Mouse (Mus musculus): Measurements from ENCODE around the gene Nudt15.
"Not testable (repeated sequence)": the region's sequence is repeated elsewhere in the genome, so short reads cannot be mapped to it uniquely, and the experiment has no call there.

The Nudt15 gene

GRCm38 (mm10) chr14:73548051-73548450, at the start of gene Nudt15:
Gene Nudt15 (minus strand): TSS chr14:73548242.
- no peak for DNase-seq (ENCODE audit: low spot score in 2 of 2)

DNA sequence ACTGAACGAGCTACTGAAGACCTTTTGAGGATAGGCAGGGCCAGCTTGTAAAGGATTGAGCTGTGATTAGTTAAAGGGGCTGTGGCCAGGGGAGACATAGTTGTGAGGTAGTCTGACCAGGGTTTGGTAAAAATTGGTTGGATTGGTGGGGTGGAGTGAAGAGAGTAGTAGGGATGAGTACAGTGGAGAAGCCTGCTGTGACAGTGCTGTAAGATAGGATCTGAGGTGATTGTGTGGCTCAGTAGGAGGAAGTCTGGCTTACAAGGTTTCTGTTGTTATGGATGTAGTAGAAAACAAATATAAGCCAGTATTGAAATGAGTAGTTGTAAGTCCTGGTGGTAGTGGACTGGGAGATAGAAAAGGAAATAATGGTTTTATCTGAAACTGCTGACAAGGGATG, 44.1 kb upstream of the Nudt15 start:
- no peak for DNase-seq (ENCODE audit: low spot score in 2 of 2)

DNA sequence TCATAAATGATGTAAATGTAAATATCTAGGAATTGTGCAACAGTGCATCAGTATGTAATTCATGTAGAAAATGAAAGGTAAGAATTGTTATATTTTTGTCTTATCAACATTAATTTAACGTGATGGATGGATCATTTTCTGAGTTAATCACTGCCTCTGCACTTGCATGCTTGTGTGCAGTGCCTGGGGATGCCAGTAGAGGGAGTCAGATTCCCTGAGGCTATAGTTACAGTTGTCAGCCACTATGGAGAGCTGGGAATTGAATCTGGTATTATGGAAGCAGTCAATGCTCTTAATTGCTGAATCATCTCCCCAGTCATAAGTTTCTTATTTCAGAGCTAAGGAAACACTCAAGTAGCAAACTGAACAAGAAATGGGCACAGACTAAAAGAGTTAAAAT, 40.0 kb upstream of the Nudt15 start:
- no peak for DNase-seq (ENCODE audit: low spot score in 2 of 2)

DNA sequence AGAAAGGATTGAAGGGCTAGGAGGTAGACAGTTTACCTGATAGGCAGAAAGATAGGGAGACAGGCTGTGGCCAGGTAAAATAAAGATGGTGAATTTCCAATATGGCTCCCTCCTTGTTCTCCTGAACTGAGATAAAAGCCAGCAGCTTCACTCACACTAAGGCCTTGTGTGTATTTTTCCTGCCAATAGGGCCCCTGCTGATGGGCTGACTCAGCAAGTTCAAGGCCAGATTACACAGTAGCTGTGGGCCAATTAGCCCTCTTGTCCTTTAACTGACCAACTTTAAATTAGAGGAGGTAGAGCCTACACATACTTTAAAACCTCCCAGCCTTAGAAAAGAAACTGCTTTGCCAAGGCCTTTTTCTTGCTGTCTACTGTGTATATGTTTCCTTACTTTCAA, 28.3 kb upstream of the Nudt15 start:
- no peak for DNase-seq (ENCODE audit: low spot score in 2 of 2)

DNA sequence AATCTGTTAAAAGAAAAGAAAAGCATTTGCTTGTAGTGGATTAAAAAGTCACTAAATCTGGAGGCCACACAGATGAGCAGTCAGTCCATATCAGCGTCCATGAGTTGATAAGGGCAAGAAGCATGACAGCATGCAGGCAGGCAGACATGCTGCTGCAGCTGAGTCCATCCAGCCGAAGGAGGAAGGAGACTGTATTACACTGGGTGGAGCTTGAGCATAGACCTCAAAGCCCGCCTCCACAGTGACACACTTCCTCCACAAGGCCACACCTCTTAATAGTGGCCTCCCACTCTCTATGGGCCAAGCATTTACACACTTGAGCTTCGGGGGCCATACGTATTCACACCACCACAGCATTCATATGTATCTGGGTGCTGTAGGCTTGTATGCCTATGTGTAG, 26.0 kb upstream of the Nudt15 start:
- DNase-seq (ENCODE audit: low spot score in 2 of 2) = no peak

GRCm38 (mm10) chr14:73571143-73571542, 23.1 kb upstream of the Nudt15 start:
- DNase-seq (ENCODE audit: low spot score in 2 of 2) = no peak

GRCm38 (mm10) chr14:73569831-73570230, 21.8 kb upstream of the Nudt15 start:
- DNase-seq (ENCODE audit: low spot score in 2 of 2) = not testable (repeated sequence)

GRCm38 (mm10) chr14:73553122-73553696, 5.2 kb upstream of the Nudt15 start:
- no peak for DNase-seq (ENCODE audit: low spot score in 2 of 2)

DNA sequence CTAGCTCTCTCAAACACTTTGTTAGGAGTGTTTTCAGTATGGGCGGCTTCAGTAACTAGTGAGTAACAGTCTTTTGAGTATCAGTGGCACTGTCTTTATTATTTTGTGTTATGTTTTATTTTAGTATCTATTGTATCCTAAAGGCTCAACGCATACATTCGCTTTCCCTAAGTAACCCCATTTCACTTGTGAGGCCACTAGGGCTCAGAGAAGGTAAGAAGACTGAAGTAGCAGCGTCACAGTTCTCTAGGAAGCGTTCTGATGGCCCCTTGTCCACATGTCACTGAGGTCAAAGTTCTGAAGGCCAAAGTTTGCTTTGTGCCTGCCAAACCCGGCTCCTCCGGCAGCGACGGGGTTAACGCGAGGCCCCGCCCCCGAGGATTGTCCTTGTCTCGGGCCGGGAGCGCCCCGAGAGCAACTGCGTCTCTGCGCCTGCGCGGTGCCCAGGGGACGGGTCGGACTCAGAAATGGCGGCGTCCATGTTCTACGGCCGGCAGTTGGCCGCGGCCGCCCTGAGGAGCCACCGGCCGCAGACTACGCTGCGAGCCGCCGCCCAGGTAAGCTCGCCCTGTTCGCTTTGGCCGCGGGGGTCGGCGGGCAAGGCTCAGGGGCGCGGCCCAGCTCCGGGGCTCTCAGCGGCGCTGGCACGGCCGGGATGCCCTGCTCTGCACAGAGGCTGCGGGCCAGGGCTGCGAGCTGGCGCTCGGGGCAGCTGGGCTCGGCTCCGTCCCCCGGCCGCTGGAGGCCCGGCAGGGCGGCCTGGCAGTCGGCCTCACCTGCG, 4.5 kb upstream of the Nudt15 start:
- peak; percentile 95 to 96 for DNase-seq (ENCODE audit: low spot score in 2 of 2)

- no peak for DNase-seq (ENCODE audit: low spot score in 2 of 2)
These were observed 3.1 kb upstream of the Nudt15 start for GRCm38 (mm10) chr14:73551164-73551563.

DNA sequence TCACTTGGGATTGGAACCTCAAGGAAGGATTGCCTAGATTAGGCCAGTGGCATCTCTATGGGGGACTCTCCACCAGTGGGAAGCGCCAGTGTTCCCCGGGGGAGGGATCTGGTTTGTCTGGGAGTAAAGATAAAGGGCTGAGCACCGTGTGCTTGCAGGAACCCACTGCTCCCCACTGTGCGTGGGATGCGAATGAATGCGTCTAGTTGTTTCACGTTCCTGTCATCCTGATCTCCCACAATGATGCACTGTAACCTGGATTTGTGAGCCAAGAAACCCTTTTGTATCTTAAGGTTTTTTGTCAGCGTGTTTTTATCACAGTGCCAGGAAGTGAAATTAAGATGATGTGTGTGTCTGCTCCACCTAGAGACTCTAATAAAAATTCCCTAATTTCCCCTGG, 2.7 kb upstream of the Nudt15 start:
- DNase-seq (ENCODE audit: low spot score in 2 of 2) = no peak

- no peak for DNase-seq (ENCODE audit: low spot score in 2 of 2)
These were observed 2.2 kb upstream of the Nudt15 start for GRCm38 (mm10) chr14:73550291-73550690.

DNA sequence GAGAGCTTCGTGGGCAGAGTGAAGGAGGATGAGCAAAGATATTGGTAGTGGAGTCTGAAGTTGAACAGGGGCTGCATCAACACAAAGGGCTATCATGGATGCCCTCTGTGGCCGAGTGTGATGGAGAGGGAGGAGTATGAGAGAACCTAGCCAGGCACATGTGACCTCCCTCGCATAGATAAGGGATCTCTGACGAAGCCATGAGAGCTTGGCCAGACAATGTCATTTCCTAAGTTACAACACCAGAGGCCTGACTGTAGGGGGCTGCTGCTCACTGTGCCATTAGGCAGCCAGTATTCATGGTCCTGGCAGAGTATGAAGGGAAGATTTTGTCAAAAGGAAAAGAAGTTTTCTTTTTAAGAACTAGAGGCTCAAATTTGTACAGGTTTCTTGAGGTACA, 1.0 kb downstream of the Nudt15 start:
- DNase-seq (ENCODE audit: low spot score in 2 of 2) = no peak

DNA sequence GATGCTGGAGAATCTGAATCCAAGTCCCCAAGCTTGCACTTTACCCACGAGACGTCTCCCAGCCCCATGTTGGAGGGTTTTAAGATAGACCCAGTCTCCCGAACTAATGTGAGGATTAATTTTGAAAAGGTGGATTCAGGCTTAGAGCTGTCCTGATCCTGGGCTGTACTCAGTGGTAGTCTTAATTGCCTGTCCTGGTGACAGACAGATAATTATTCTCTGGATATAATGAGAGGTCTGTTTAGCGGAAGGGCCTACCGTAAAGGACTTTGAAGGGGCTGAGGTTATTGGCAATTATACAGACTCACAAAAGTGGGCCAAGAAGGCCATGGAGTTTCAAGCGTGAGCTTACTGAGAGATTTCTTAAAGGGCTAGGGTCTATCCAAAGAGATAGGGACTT, 4.3 kb downstream of the Nudt15 start:
- no peak for DNase-seq (ENCODE audit: low spot score in 2 of 2)

- no peak for DNase-seq (ENCODE audit: low spot score in 2 of 2)
These were observed 12.4 kb downstream of the Nudt15 start for GRCm38 (mm10) chr14:73535641-73536040.

GRCm38 (mm10) chr14:73533755-73534465, 14.1 kb downstream of the Nudt15 start:
- no peak for DNase-seq (ENCODE audit: low spot score in 2 of 2)

DNA sequence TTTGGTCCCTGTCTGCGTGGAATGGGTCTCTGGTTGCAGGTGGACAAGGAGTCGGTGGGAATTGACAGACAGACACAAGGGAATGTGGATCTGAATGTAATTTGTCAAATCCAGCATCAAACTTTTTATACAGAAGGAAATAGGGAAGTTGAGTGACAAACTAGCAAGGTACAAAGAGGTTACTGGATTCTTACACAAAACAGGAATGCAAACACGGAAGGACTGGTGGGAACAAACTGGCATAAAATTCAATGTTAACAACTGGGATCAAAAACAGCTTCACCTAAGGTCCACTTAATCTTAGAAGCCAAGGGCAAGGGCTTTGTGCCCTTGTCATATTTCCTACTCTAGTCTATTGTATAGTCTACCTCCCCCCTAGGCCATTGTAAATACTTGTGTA, 19.4 kb downstream of the Nudt15 start:
- not testable (repeated sequence) for DNase-seq (ENCODE audit: low spot score in 2 of 2)

DNA sequence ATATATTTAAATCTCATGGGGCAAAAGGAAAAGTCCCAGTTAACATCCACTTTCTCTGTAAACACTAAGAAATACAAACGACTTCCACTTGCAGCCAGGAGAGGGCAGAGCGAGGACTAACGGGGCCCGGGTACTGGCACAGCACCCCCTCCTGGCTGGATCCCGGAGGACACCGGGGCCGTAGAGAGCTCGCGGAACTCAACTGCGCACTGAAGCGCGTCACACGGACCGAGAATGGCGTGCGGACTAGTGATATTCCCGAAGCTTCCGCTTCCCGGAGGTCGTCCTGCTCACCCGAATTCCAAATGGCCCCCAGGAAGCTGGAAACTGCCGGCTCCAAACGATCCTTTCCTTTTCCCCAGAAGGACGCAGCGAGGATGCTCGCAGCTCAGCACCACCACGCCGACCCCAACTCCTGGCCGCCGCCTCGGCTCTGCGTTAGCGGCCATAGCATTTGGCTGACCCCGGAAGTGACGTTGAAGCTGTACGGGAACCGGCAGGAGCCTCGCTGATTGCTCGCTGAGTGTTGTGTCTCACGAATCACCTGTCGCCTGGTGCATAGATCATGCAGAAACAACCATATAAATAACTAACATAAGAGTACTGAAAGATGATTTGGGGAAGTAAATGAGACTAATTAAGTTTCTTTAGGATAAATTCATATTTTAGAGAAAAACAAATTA, 23.1 kb downstream of the Nudt15 start, which contains the start of gene Sucla2:
TSS of gene Sucla2 (plus strand) at position 554 of the 683 bp plus-strand sequence.
- DNase-seq (ENCODE audit: low spot score in 2 of 2) = peak; percentile 95 to 96

GRCm38 (mm10) chr14:73524136-73524535, 23.9 kb downstream of the Nudt15 start:
- no peak for DNase-seq (ENCODE audit: low spot score in 2 of 2)

DNA sequence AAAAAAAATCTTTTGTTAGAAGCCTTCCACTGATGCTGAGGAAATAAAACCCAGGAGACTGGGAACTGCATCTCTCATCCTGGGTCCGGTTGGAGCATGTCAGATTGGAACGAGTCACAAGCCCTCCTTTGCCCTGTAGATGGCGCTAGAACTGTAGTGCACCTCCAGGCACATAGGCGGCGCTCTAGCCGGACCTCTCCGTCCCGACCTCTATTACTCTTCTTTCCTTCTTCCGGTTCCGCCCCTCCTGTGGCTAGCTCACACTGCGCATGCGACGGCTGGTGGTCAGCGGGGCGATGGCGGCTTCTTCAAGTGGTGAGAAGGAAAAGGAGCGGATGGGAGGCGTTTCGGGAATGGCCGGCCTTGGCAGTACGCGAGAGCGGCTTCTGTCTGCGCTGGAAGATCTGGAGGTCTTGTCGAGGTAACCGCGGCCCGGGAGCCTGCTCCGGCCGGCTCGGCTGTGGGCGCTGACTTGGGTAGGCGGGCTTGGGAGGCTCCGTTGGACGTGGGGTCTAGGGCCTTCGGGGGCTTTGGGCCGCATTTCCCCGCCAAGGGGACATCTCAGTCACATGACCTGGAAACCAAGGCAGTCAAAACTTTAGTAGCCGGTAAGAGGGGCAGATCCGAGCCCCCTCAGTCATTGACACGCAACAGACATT, 38.1 kb downstream of the Nudt15 start, which contains the start of gene Med4:
TSS of gene Med4 (plus strand) at position 261 of the 659 bp plus-strand sequence.
- peak; percentile 96 for DNase-seq (ENCODE audit: low spot score in 2 of 2)

- no peak for DNase-seq (ENCODE audit: low spot score in 2 of 2)
These were observed 39.2 kb downstream of the Nudt15 start for GRCm38 (mm10) chr14:73508630-73509395.
